Mouse (Mus musculus): ENCODE data around the gene Stt3b.

Gene Stt3b

GRCm38 (mm10) chr9:115318621-115319375, 8.6 kb upstream of the Stt3b start:
- DNase-seq (ENCODE audit: low spot score in 2 of 2), result no peak

- DNase-seq (ENCODE audit: low spot score in 2 of 2), result no peak
Measured at GRCm38 (mm10) chr9:115317049-115317448, 6.8 kb upstream of the Stt3b start.

- DNase-seq (ENCODE audit: low spot score in 2 of 2), result no peak
Measured at GRCm38 (mm10) chr9:115314556-115314955, 4.3 kb upstream of the Stt3b start.

DNA sequence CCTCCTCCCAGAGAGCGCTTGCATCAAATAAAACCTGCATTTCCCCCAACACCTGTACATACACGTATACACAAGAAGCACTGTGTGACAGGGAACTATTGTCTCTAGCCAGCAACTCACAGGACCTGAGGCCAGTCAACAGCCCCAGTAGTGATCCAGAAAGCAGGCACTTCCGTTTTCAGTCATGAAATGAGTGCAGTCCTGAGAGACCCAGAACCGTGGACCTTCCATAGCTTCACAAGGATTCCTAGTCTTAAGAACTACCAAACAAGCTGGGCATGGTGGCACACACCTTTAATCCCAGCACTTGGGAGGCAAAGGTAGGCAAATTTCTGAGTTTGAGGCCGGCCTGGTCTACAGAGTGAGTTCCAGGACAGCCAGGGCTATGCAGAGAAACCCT, 3.6 kb upstream of the Stt3b start:
- no peak for DNase-seq (ENCODE audit: low spot score in 2 of 2)

GRCm38 (mm10) chr9:115311223-115311520, 951 bp upstream of the Stt3b start:
- peak in 1 of 2 experiments; percentile 41 for DNase-seq (ENCODE audit: low spot score in 2 of 2)

DNA sequence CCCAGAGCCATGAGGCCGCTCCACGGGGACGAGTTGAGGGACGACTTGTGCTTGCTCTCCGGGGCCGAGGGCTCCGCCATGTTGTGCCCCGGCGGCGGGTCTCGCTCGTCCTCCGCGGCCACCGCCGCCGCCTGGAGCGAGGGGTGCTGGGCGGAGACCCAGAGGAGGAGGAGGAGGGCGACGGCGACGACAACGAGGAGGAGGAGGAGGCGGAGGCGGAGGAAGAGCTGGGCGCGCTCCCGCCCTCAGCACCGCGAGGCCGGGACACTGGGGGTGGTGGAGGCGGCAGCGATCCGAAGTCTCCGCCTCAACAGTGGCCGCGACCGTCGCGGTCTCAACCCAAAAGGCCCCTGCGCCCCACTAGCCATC, 260 bp downstream of the Stt3b start:
- no peak for DNase-seq (ENCODE audit: low spot score in 2 of 2)

DNA sequence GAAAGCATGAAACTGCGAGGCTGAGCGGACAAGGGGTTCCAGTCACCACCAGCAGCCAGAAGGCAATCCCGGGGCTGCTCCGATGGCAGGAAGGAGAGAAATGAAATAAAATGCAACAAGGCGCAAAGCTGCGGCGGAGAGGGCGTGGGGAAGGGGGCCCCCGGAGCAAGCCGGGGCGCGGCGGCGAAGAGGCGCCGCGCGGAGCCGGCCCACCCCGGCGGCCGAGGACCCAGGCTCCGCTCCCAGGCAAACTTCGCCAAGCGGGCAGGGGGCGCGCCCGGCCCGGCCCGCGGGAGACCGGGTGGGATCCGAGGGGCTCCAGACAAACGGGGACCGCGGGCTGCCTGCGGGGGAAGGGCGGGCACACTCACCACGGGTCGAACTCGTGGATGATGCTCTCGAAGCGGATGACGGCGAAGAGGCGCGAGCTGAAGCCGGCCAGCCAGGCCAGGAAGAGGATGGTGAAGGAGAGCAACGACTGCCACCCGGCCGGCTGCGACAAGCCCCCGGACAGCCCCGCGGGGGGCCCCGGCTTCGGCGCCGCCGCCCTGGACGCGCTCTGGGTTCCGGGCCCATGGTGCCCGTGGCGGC, 745 bp downstream of the Stt3b start:
- no peak for DNase-seq (ENCODE audit: low spot score in 2 of 2)

- DNase-seq (ENCODE audit: low spot score in 2 of 2), result peak in 1 of 2 experiments; percentile 18
Measured at GRCm38 (mm10) chr9:115308941-115309380, 1.3 kb downstream of the Stt3b start.

GRCm38 (mm10) chr9:115308401-115308800, 1.8 kb downstream of the Stt3b start:
- no peak for DNase-seq (ENCODE audit: low spot score in 2 of 2)

GRCm38 (mm10) chr9:115306202-115306601, 4.0 kb downstream of the Stt3b start:
- no peak for DNase-seq (ENCODE audit: low spot score in 2 of 2)

- DNase-seq (ENCODE audit: low spot score in 2 of 2), result no peak
Measured at GRCm38 (mm10) chr9:115304149-115304548, 6.1 kb downstream of the Stt3b start.

DNA sequence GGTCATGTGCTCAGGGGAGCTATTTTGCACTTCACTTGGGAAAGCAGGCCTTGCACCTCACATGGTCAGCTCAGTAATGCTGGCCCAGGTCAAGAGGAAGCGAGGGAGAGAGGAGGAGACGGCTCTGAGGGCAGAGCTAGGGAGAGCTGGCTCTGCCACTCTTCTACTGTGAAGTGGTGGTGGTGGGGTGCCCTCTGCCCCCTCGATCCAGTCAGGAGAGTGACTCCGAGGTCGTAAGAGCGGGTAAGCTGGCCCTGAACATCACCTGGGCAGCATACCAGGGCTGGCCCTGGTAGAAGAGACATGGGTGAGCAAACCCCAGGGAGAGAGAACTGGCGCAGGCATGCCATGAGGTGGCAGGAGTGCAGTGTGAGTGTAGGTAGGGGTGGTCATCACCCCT, 8.6 kb downstream of the Stt3b start:
- no peak for DNase-seq (ENCODE audit: low spot score in 2 of 2)

DNA sequence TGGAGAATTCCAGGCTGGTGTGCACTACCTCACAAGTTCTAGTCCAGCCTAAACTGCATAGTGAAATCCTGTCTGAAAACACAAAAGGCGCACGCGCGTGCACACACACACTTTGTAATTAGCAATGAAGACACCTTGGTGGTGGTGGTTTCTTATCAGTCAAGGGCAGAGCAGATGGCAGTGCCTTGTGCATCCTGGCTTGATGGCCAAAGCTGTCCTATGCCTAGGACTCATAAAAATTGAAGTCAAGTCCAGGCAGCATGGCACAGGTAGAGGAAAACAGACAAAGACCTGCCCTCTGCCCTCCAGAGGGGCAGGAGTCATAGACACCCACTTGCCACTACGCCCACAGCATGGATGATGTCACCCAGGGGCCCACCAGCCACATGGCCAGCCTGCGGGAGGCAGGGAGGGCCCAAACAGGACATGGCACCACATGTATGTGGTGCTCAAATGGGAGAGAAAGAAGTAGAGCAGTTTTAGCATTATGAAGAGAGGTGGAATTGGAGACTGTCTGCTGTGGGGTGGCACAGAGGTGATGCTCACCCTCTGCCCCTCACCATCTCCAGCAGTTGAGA, 9.1 kb downstream of the Stt3b start:
- DNase-seq (ENCODE audit: low spot score in 2 of 2), result no peak

- no peak for DNase-seq (ENCODE audit: low spot score in 2 of 2)
Measured at GRCm38 (mm10) chr9:115296738-115297137, 13.5 kb downstream of the Stt3b start.

DNA sequence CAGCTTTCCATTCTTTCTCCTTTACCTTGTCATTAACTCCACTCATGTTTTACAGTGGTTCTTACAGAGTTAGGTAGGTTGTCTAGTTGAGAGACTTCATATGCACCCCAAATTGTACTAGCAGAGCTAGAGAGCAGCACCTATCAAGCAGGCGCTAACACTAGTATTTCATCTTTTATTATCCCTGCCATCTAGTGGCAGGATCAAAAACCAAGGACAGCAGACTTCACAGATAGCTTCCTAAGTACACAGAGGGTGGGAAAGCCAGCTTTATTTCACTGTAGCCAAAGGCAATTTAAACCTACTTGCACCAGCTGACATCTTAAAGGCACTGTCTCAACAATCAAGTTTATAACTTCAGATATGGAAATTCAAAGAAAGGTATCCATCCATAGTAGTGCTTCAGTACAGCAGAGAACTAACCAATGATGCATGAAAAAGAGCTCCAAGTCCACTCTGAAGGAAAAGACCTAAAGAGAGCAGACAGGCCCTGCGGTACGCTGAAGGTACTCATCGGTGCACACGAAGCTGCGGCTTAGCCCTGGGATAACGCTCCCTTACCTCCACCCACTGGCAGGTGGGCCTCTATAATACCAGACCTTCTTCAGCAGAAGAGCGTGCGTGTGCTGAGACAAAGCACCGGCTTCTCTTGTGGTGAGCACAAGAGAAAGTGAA, 16.2 kb downstream of the Stt3b start:
- DNase-seq (ENCODE audit: low spot score in 2 of 2), result no peak

GRCm38 (mm10) chr9:115287774-115288434, 22.3 kb downstream of the Stt3b start:
- DNase-seq (ENCODE audit: low spot score in 2 of 2), result no peak

GRCm38 (mm10) chr9:115284385-115284784, 25.8 kb downstream of the Stt3b start:
- no peak for DNase-seq (ENCODE audit: low spot score in 2 of 2)

GRCm38 (mm10) chr9:115283403-115283802, 26.8 kb downstream of the Stt3b start:
- DNase-seq (ENCODE audit: low spot score in 2 of 2), result no peak

DNA sequence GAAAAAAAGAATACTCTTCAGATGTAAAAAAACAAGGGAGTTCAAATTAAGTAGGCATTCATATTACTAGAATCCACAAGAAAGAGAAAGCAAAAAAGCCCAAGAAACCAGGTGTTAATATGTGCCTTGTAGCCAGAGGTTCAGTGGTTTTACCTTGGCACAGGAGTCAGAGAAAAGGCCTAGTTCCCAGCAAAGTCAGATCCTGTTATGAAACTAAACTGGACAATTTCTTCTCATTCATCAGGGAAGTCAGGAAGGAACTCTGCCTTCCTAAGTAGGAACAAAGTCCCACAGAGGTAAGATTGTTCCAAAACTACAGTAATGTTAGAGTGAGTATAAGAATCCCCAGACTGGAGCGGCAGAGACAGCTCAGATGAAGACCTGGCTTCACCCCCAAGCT, 31.6 kb downstream of the Stt3b start:
- no peak for DNase-seq (ENCODE audit: low spot score in 2 of 2)

- DNase-seq (ENCODE audit: low spot score in 2 of 2), result no peak
Measured at GRCm38 (mm10) chr9:115274806-115275205, 35.4 kb downstream of the Stt3b start.

DNA sequence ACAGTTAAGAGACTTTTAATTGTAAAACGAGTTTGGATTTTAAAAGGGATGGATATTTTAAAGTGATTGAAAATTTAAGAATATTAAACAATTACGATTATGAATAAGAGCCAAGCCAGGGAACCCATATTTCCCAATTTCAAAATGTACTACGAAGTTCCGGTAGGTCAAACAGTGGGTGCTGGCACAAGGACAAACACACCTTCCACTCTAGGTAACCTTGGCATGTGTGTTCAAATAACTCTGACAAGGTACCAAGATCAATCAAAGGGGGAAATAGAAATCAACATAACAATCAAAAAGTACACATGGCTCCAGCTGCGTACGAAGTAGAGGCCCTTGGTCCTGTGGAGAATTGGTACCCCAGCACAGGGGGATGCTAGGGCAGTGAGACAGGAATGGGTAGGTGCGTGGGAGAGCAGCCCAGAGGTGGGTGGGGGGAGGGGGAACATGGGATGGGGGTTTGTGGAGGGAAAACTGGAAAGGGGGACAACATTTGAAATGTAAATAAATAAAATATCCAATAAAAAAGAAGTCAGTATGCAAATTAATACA, 37.0 kb downstream of the Stt3b start:
- DNase-seq (ENCODE audit: low spot score in 2 of 2), result no peak

DNA sequence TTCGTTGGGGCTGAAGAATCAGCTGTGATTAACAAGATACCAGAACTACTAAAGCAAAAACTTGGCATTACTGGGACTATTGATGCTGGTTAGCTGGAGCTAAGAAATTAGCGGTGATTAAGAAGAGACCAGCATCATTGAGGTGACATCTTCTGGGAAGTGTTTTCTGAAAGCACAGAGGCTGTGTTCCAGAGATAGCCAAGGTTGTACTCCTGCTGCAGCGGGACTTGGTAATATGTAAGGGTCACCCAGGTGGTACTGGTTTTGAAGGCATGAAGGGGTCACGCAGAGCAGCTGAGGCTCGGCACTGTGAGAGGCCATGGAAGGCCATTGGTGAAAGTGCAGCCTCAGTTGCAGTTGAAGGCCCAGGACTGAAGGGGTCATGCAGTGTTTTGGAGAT, 37.8 kb downstream of the Stt3b start:
- DNase-seq (ENCODE audit: low spot score in 2 of 2), result peak in 1 of 2 experiments; percentile 20
